Mouse (Mus musculus): ENCODE data around the gene Slc23a3. TPM values are rescaled to one million over a fixed set of nuclear protein-coding genes. Genes with fewer than 3 reads are reported as not detected.
A peak's percentile ranks its signal among the peaks of the same experiment; 100 is the strongest.

Gene Slc23a3
- polyA plus RNA-seq, 1 experiment from 2014 or later, result 1.4 TPM

DNA sequence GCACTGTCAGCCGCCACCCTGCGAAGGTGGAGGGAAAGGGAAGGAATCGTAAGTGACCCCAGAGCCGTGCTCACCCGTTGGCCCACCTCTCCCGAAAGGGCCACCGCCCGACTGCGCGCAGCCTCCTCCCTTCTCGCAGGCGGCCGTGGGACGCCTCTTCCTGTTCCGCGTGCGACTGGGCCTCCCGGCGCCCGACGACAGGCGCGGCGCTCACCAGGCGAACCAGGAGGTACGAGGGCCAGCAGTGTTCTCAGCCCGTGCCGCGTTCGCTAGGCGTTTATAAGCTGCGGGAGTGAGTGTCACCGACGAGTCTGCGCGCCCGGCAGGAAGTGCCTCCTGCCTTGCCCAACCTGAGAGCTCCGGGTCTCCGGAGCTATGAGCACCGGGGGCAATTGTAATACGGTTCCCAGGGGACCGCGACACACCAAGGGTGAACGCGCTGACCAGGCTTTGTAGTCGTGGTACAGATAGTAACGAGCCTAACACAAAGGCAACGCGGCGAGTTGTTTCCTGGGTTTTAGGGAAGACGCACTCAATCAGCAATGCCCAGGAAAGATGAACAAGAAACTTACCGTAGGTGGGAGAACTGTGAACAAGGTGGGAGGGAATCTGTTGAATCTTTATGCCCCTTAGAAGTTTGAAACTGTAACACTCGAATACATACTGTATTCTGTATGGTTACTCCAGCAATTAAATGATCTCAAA, 7.9 kb upstream of the Slc23a3 start:
- Histone ChIP-seq H3K9me3 (ENCODE audit: low read length) (no peaks in the 10 kb centered on the region), H3K27me3 (replicated peaks; ENCODE audit: insufficient read depth, low read length) (no peaks in the 10 kb centered on the region), H3K9ac (replicated peaks; ENCODE audit: low read depth) (peak overlapping the region; percentile 77), H3K4me1 (ENCODE audit: insufficient read depth, low read depth, low read length) (peaks cover 4% of the 10 kb centered on the region; the same call in 1 of the 2 replicates), H3K27ac (ENCODE audit: low read length) (peak overlapping the region; percentile 98), H3K4me2 (replicated peaks; ENCODE audit: low read depth, low read length) (peak overlapping the region; percentile 89), H3K4me3 (ENCODE audit: low read depth, low read length) (peak overlapping the region; percentile 81), H3K36me3 (ENCODE audit: insufficient read depth, low read length) (peaks cover 20% of the 10 kb centered on the region)
- TF ChIP-seq EP300 (IDR thresholded peaks at IDR 0.05) (no peak), CTCF (IDR thresholded peaks at IDR 0.05) (no peak)
- 0% methylated on average over 53 of the region's 53 CpGs for WGBS
- ATAC-seq (peak; percentile 53), DNase-seq (ENCODE audit: low spot score) (peak; percentile 81)

DNA sequence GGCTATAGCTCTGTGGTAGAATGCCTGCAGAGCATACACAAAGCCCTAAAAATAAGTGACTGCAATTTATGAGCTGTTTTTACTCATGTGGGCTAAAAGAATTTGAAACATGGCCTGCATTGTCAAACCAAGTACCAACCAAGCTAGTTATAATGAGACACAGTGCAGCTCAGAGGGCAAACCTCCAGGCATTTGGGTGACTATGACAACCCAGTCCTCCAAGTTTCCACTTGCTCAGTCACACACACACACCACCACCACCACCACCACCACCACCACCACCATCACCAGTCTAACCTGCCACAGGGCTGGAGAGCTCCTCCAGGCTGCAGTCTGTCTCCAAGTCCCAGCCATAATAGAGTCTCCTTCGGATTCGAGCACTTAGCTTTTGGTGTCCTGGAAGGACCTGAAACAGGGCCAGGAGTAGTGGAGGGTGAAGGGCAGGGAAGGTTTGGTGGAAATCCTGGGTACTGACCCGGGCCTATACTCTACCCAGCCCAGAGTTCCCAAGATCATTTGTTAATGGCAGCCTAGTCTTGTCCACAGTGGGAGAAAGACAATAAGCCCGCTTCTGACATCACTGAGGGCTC, 7.0 kb upstream of the Slc23a3 start:
- H3K4me1 ChIP-seq (ENCODE audit: insufficient read depth, low read depth, low read length), result peaks cover 4% of the 10 kb centered on the region; the same call in 1 of the 2 replicates
- no peaks in the 10 kb centered on the region for H3K27me3 ChIP-seq (replicated peaks; ENCODE audit: insufficient read depth, low read length)
- H3K9ac ChIP-seq (replicated peaks; ENCODE audit: low read depth), result peak overlapping the region; percentile 77
- peaks cover 24% of the 10 kb centered on the region for H3K36me3 ChIP-seq (ENCODE audit: insufficient read depth, low read length)
- ATAC-seq, result no peak
- WGBS, result 45% methylated on average over 4 of the region's 4 CpGs
- TF ChIP-seq CTCF (IDR thresholded peaks at IDR 0.05) (no peak), EP300 (IDR thresholded peaks at IDR 0.05) (no peak)
- peak; percentile 38 for DNase-seq (ENCODE audit: low spot score)
- H3K4me3 ChIP-seq (ENCODE audit: low read depth, low read length), result peak overlapping the region; percentile 81
- no peaks in the 10 kb centered on the region for H3K9me3 ChIP-seq (ENCODE audit: low read length)
- peak overlapping the region; percentile 89 for H3K4me2 ChIP-seq (replicated peaks; ENCODE audit: low read depth, low read length)
- peak overlapping the region; percentile 98 for H3K27ac ChIP-seq (ENCODE audit: low read length)

DNA sequence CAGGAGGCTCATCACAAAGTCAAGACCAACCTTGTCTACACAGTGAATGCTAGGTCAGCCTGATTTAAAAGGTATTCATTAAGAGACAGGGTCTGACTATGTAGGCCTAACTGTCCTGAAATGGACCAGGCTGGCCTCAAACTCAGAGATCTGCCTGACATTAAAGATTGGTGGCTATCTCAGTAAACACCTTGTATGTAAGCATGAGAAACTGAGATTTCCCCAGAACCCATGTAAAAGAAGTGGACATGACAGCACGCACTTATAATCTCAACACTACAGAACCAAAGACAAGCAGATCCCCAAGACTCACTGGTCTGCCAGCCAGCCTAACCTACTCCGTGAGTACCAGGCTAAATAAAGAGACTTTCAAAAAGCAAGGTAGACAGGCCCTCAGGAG, 4.8 kb upstream of the Slc23a3 start:
- TF ChIP-seq CTCF (IDR thresholded peaks at IDR 0.05), result no peak
- TF ChIP-seq EP300 (IDR thresholded peaks at IDR 0.05), result no peak
- Histone ChIP-seq H3K4me2 (replicated peaks; ENCODE audit: low read depth, low read length) (no peak overlapping the region), H3K36me3 (ENCODE audit: insufficient read depth, low read length) (peaks cover 24% of the 10 kb centered on the region), H3K9ac (replicated peaks; ENCODE audit: low read depth) (no peak overlapping the region), H3K4me3 (ENCODE audit: low read depth, low read length) (no peak overlapping the region), H3K4me1 (ENCODE audit: insufficient read depth, low read depth, low read length) (peaks cover 4% of the 10 kb centered on the region; the same call in 1 of the 2 replicates), H3K9me3 (ENCODE audit: low read length) (no peaks in the 10 kb centered on the region), H3K27me3 (replicated peaks; ENCODE audit: insufficient read depth, low read length) (no peaks in the 10 kb centered on the region), H3K27ac (ENCODE audit: low read length) (no peak overlapping the region)
- WGBS, result 93% methylated on average over 2 of the region's 2 CpGs
- no peak for ATAC-seq
- DNase-seq (ENCODE audit: low spot score), result no peak

DNA sequence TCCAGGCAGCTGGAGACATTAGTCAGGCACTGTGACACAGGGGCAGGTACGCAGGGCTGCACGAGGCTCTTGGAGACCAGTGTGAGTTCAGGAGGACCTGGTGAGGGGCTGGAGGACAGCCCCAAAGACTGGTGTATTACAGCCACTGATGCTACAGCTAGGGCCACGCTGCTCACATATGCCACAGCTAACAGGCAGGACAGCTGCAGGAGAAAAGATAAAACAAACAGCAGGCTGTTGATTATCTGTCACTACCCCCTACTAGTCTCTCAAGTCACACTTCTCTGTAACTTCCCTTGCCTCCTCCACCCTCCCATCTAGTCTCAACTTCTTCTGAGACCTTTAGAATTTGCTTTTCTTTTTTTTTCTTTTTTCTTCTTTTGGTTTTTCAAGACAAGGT, 3.0 kb upstream of the Slc23a3 start:
- Histone ChIP-seq H3K36me3 (ENCODE audit: insufficient read depth, low read length) (peaks cover 24% of the 10 kb centered on the region), H3K27ac (ENCODE audit: low read length) (no peak overlapping the region), H3K9me3 (ENCODE audit: low read length) (no peaks in the 10 kb centered on the region), H3K27me3 (replicated peaks; ENCODE audit: insufficient read depth, low read length) (no peaks in the 10 kb centered on the region), H3K9ac (replicated peaks; ENCODE audit: low read depth) (no peak overlapping the region), H3K4me2 (replicated peaks; ENCODE audit: low read depth, low read length) (no peak overlapping the region), H3K4me1 (ENCODE audit: insufficient read depth, low read depth, low read length) (no peaks in the 10 kb centered on the region; the same call in 1 of the 2 replicates), H3K4me3 (ENCODE audit: low read depth, low read length) (no peak overlapping the region)
- ATAC-seq (no peak), DNase-seq (ENCODE audit: low spot score) (no peak)
- 49% methylated on average over 3 of the region's 3 CpGs for WGBS
- no peak for TF ChIP-seq EP300 (IDR thresholded peaks at IDR 0.05)
- no peak for TF ChIP-seq CTCF (IDR thresholded peaks at IDR 0.05)

DNA sequence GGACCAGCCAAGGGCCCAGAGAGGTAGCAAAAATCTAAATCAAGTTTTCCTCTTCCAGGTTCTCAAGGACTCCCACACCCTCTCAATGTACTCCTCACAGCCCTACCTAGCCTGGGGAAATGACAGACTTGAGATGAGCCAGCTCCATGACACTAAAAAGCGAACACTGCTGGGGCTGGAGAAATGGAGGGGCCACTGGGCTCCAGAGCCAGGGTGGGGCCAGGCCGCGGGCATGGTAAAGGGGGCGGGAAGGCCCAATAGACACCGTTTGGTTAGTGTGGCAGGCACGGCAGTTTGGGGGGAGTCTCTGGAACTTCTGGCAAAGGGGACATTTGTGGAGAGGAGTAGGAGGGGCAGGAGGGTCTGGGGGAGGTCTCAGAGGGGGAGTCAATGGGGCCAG, 2.6 kb upstream of the Slc23a3 start:
- H3K36me3 ChIP-seq (ENCODE audit: insufficient read depth, low read length), result peaks cover 24% of the 10 kb centered on the region
- WGBS, result 73% methylated on average over 6 of the region's 6 CpGs
- no peak for TF ChIP-seq EP300 (IDR thresholded peaks at IDR 0.05)
- no peak for TF ChIP-seq CTCF (IDR thresholded peaks at IDR 0.05)

DNA sequence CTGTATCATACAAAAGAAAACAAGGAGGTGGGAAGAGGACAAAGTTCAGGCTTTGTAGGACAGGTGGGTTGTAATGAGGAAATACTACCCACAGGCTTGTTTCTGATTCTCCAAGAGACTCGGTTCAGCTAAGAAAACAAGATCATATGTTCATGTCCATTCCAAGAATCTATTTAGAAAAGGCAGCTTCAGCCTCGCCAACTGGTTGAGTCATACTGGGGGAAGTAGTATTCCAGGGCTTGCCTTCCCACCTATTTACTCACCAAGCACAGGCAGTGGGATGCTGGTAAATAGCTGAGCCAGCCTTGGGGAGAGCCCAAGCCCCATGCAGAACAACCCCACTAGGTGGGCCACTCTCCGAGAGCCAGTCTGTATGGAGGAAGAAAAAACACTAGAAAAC, 5.0 kb downstream of the Slc23a3 start:
- Histone ChIP-seq H3K4me3 (ENCODE audit: low read depth, low read length) (no peak overlapping the region), H3K27ac (ENCODE audit: low read length) (no peak overlapping the region), H3K27me3 (replicated peaks; ENCODE audit: insufficient read depth, low read length) (no peaks in the 10 kb centered on the region), H3K9me3 (ENCODE audit: low read length) (no peaks in the 10 kb centered on the region), H3K36me3 (ENCODE audit: insufficient read depth, low read length) (no peaks in the 10 kb centered on the region), H3K4me1 (ENCODE audit: insufficient read depth, low read depth, low read length) (peaks cover 6% of the 10 kb centered on the region; the same call in 1 of the 2 replicates), H3K4me2 (replicated peaks; ENCODE audit: low read depth, low read length) (no peak overlapping the region), H3K9ac (replicated peaks; ENCODE audit: low read depth) (no peak overlapping the region)
- DNase-seq (ENCODE audit: low spot score) (no peak), ATAC-seq (no peak)
- 71% methylated on average over 3 of the region's 3 CpGs for WGBS
- TF ChIP-seq EP300 (IDR thresholded peaks at IDR 0.05) (no peak), CTCF (IDR thresholded peaks at IDR 0.05) (no peak)

More for the DNA sequence above, 2.6 kb upstream of the Slc23a3 start:
- H3K4me1 ChIP-seq (ENCODE audit: insufficient read depth, low read depth, low read length), result no peaks in the 10 kb centered on the region; the same call in 1 of the 2 replicates
- ATAC-seq (no peak), DNase-seq (ENCODE audit: low spot score) (no peak)
- no peak overlapping the region for H3K27ac ChIP-seq (ENCODE audit: low read length)
- no peak overlapping the region for H3K9ac ChIP-seq (replicated peaks; ENCODE audit: low read depth)
- H3K9me3 ChIP-seq (ENCODE audit: low read length), result no peaks in the 10 kb centered on the region
- H3K4me3 ChIP-seq (ENCODE audit: low read depth, low read length), result no peak overlapping the region
- no peaks in the 10 kb centered on the region for H3K27me3 ChIP-seq (replicated peaks; ENCODE audit: insufficient read depth, low read length)
- no peak overlapping the region for H3K4me2 ChIP-seq (replicated peaks; ENCODE audit: low read depth, low read length)
